21 mouse cellular contexts compared by ENCODE assay signal in the genomic region with DNA sequence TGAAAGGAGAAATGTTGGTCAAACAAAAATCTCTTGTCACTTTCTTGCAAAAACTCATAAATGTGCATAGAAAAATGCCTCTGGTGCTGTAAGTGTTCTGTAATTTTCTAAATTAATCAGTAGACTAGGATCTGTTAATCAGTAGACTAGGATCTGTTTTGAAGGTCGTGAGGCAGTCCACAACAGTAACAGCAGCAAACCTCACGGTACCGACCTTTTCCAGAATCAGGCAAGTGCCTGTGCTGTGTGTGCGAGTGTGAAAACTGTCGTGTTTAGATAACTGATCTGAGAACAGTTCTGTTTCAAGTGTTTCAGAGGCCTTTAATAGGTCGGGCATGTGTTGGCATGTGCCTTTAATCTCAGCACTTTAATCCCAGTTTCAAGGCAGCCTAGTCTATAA. TPM values are rescaled to one million over a fixed set of nuclear protein-coding genes. Genes with fewer than 3 reads are reported as not detected.
DNase-seq lines count a peak whose midpoint lies in the region; ATAC-seq and TF ChIP-seq lines count a peak whose summit lies in the region.
"Had no signal": no experiment of that assay in that cellular context is flagged by ENCODE, and none has a peak within 500 bp of the region (broad histone marks: within the 10 kb centered on the region; RNA-seq: fewer than 3 reads in every experiment).

No protein-coding gene starts in this region.

- no peak overlapping the region for H3K27ac ChIP-seq in hindbrain, postnatal 0 days
- H3K27ac ChIP-seq: embryonic facial prominence, embryonic 15.5 days; forebrain, embryonic 10.5 days; forebrain, embryonic 15.5 days; heart, adult 2 months; heart, embryonic 15.5 days; hindbrain, embryonic 10.5 days; hindbrain, embryonic 14.5 days had no signal

- TF ChIP-seq CTCF in hindbrain, postnatal 0 days (IDR thresholded peaks at IDR 0.05; ENCODE audit: low read depth): no peak

- no peaks in the 10 kb centered on the region for H3K27me3 ChIP-seq in megakaryocyte, embryonic 14.5 days (replicated peaks)
- H3K27me3 ChIP-seq in hindbrain, postnatal 0 days (ENCODE audit: insufficient read depth, low read length): no peaks in the 10 kb centered on the region
- H3K27me3 ChIP-seq: embryonic facial prominence, embryonic 15.5 days; forebrain, embryonic 15.5 days; heart, embryonic 15.5 days had no signal

- no peak overlapping the region for H3K4me2 ChIP-seq in hindbrain, postnatal 0 days (ENCODE audit: low read depth, low read length)
- H3K4me2 ChIP-seq: embryonic facial prominence, embryonic 15.5 days; forebrain, embryonic 15.5 days; heart, embryonic 11.5 days; heart, embryonic 15.5 days; hindbrain, embryonic 14.5 days had no signal

- WGBS in hindbrain, postnatal 0 days: 93% methylated on average over 6 of the region's 6 CpGs

- H3K9me3 ChIP-seq in megakaryocyte, embryonic 14.5 days: no peaks in the 10 kb centered on the region
- H3K9me3 ChIP-seq in hindbrain, postnatal 0 days (ENCODE audit: low read length): no peaks in the 10 kb centered on the region
- H3K9me3 ChIP-seq: embryonic facial prominence, embryonic 15.5 days; forebrain, embryonic 10.5 days; forebrain, embryonic 15.5 days; heart, embryonic 15.5 days; hindbrain, embryonic 10.5 days had no signal

- no peak overlapping the region for H3K9ac ChIP-seq in hindbrain, postnatal 0 days (replicated peaks; ENCODE audit: low read length)
- H3K9ac ChIP-seq: embryonic facial prominence, embryonic 15.5 days; forebrain, embryonic 15.5 days; heart, embryonic 15.5 days; hindbrain, embryonic 14.5 days had no signal

- DNase-seq in kidney, adult 9 months: peak; percentile 77
- DNase-seq in kidney, postnatal 10 days: peak; percentile 37
- no peak for DNase-seq in urinary bladder, postnatal 10 days (ENCODE audit: low spot score)
- DNase-seq in hindbrain, postnatal 0 days (ENCODE audit: low spot score): no peak
- no peak for DNase-seq in left cerebral cortex, adult 9 months (ENCODE audit: low spot score in 2 of 2)
- DNase-seq: adrenal gland, adult 2 months; adrenal gland, postnatal 36 days; cerebellum, adult 2 months; cerebellum, postnatal 10 days; heart, adult 2 months; heart, postnatal 14 days had no signal

- H3K36me3 ChIP-seq in megakaryocyte, embryonic 14.5 days (replicated peaks; ENCODE audit: low read length): peaks cover 65% of the 10 kb centered on the region
- peaks cover 12% of the 10 kb centered on the region; the same call in 1 of the 2 replicates for H3K36me3 ChIP-seq in hindbrain, postnatal 0 days (ENCODE audit: insufficient read depth, low read length)

- H3K4me3 ChIP-seq in megakaryocyte, embryonic 14.5 days (replicated peaks): peak overlapping the region; percentile 34
- no peak overlapping the region for H3K4me3 ChIP-seq in hindbrain, postnatal 0 days (ENCODE audit: low read length)
- H3K4me3 ChIP-seq: embryonic facial prominence, embryonic 15.5 days; erythroblast, embryonic 14.5 days; forebrain, embryonic 10.5 days; forebrain, embryonic 15.5 days; heart, adult 2 months; heart, embryonic 15.5 days; hindbrain, embryonic 10.5 days had no signal

- ATAC-seq in megakaryocyte, adult 5-6 weeks (ENCODE audit: poor library complexity, severe bottlenecking): no peak
- no peak for ATAC-seq in hindbrain, postnatal 0 days
- ATAC-seq: forebrain, embryonic 15.5 days had no signal

- peaks cover 54% of the 10 kb centered on the region for H3K4me1 ChIP-seq in megakaryocyte, embryonic 14.5 days
- H3K4me1 ChIP-seq in hindbrain, postnatal 0 days (ENCODE audit: insufficient read depth, low read length): peaks cover 8% of the 10 kb centered on the region; the same call in 1 of the 2 replicates

RNA-seq across cellular contexts. Expression of a gene that starts 3.4 kb away (rescaled TPM):
- polyA plus RNA-seq in megakaryocyte, embryonic 14.5 days (2012; ENCODE audit: insufficient read depth, low replicate concordance): 56.7 and 72.7 TPM in 2 replicates
- 298 and 331 TPM in 2 replicates for total RNA-seq in megakaryocyte, adult 5-6 weeks (2015)
- total RNA-seq in megakaryocyte, adult 5-6 weeks (2017): 258 and 294 TPM in 2 replicates
- 109 and 182 TPM in 2 replicates for total RNA-seq in hindbrain, postnatal 0 days (2014; rRNA removed)
- polyA plus RNA-seq in hindbrain, postnatal 0 days (2015; fragmentation: Nextera tagmentation; extraction: Ambion mirVana): 215 and 218 TPM in 2 replicates

Comparison
In these comparisons a context has a peak if more than half of its experiments do, and no peak if none do; other contexts are left out.
1. DNase-seq: peak in kidney, adult 9 months (single experiment) and kidney, postnatal 10 days (single experiment); none in urinary bladder, postnatal 10 days (single experiment), hindbrain, postnatal 0 days (single experiment) and left cerebral cortex, adult 9 months (0 of 2).